Mouse (Mus musculus) kidney, adult 2 months (tissue): ENCODE results near the gene Tex46. TPM values are rescaled to one million over a fixed set of nuclear protein-coding genes. Genes with fewer than 3 reads are reported as not detected.

ENCODE experiments used
- DNase-seq: peaks from one replicate; pipeline ENCODE4 v3.0.0; 2021
- H3K27ac ChIP-seq: fragments of 200-500 bp; 2 replicates; pipeline ENCODE4 v1.5.1; 2012; ENCODE audit warnings: low read depth, low read length, control low read depth, inconsistent platforms; ENCODE audit not compliant: insufficient read depth
- H3K27me3 ChIP-seq: fragments of 200-500 bp; replicated peaks from 2 replicates; pipeline ENCODE4 v1.6.1; 2012; ENCODE audit warnings: mild to moderate bottlenecking, moderate library complexity, low read length, inconsistent platforms; ENCODE audit not compliant: control insufficient read depth, insufficient read depth
- H3K36me3 ChIP-seq: fragments of 200-500 bp; 2 replicates; pipeline ENCODE4 v1.6.1; 2012; ENCODE audit warnings: mild to moderate bottlenecking, moderate library complexity, low read length, inconsistent platforms; ENCODE audit not compliant: control insufficient read depth, insufficient read depth
- H3K4me1 ChIP-seq: fragments of 200-500 bp; 2 replicates; pipeline ENCODE4 v1.6.1; 2011; ENCODE audit warnings: low read length; ENCODE audit not compliant: control insufficient read depth, insufficient read depth
- H3K4me3 ChIP-seq: fragments of 200-500 bp; 2 replicates; pipeline ENCODE4 v1.5.1; 2011; ENCODE audit warnings: mild to moderate bottlenecking, low read depth, low read length, control low read depth; ENCODE audit not compliant: insufficient read depth
- CTCF ChIP-seq: fragments of 200-500 bp; conservative IDR thresholded peaks from 2 replicates; pipeline ENCODE4 v1.5.1; 2011; ENCODE audit warnings: low read depth, mild to moderate bottlenecking, control low read depth, low read length, moderate library complexity, mixed read lengths; ENCODE audit not compliant: insufficient read depth, insufficient read length
- POLR2A ChIP-seq: fragments of 200-500 bp; IDR thresholded peaks from one replicate; pipeline ENCODE4 v1.6.1; 2011; ENCODE audit warnings: low read depth, low read length, control low read depth
- WGBS: fragments of 180-500 bp; shearing (Covaris S2); methylation state at CpG from one replicate; pipeline ENCODE4 v1.1.7; 2018; 5-methylcytosine and 5-hydroxymethylcytosine counted together
- polyA plus RNA-seq: library from polyadenylated mRNA; depleted of rRNA; stranded (reverse); fragments of >200 nt; gene quantifications from 2 replicates; pipeline ENCODE4 v1.2.3, GENCODE M21; 2012; rRNA removed

The Tex46 gene
- polyA plus RNA-seq, result not detected in 2 replicates

DNA sequence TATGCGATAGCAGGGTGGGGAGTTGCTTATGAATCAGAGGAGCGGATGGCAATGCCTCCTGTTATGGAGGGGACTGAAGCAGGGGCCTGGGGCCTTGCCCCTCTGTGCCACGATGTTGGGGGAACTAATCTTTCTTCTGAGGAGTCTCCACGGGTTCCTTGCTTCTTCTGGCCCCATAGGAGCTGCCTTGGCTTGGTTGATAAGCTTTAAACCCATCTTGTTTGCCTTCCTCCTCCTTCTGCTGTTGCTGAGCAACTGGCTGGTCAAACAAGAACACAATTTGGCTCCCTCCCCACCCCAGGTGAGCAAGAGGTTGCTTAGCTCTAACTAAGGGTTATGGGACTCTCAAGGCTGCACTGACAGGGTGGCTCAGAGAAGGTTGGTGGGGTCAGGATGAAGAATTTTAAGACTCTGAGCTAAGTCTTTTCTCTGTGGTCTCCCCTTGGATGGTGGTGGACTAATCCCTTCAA is at the start of gene Tex46:
Gene Tex46, plus strand, starts transcription at position 51 of the 470 bp plus-strand sequence.
- H3K4me3 ChIP-seq, result no peak within 1 kb of the TSS
- no peaks in the 10 kb centered on the region for H3K4me1 ChIP-seq
- TF ChIP-seq POLR2A, result no peak
- DNase-seq, result no peak
- H3K27ac ChIP-seq, result no peak within 1 kb of the TSS
- H3K27me3 ChIP-seq, result no peaks in the 10 kb centered on the region
- no peaks in the 10 kb centered on the region for H3K36me3 ChIP-seq
- 66% methylated on average over 4 of the region's 4 CpGs for WGBS

DNA sequence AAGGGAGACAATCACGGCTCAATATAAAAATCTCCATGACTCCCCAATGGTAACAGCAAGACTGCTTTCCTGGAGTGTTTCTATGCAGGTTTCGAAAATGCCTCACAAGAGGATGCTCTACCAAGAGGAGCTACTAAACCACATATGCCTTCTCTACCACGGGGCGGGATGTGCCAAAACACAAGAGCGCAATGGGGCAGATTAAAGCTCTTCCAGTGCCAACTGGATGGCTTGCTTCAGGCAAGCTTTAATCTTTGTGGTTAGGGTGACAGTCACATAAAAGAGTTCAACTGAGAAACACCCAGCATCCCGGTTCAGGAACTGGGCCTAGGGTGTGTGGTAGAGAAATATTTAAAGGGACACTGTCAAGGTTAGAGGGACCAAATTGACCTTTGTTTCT is 47.5 kb upstream of the Tex46 start:
- Histone ChIP-seq H3K27ac (no peak overlapping the region), H3K4me1 (no peaks in the 10 kb centered on the region), H3K4me3 (no peak overlapping the region), H3K36me3 (peaks cover 10% of the 10 kb centered on the region), H3K27me3 (no peaks in the 10 kb centered on the region)
- no peak for DNase-seq
- WGBS, result 80% methylated on average over 6 of the region's 6 CpGs
- no peak for TF ChIP-seq CTCF
- no peak for TF ChIP-seq POLR2A

DNA sequence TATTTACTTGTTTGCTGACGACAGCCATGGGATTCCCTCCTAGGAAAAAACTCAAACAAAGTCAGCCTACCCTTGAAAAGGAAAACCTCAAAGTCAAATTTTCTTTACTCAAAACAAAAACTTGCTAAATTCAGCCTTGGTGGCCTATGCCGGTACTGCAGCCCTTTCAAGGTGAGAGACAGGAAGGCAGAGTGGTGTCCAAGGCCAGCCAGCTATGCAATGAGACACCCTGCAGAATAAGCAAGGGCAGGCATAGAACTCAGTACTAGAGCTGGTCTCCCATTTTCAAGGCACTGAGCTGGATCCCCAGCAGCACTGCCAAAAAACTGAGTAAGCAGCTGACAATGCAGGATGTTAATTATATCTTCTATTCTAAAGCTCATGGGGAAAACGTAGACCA is 41.6 kb upstream of the Tex46 start:
- Histone ChIP-seq H3K27ac (no peak overlapping the region), H3K4me1 (no peaks in the 10 kb centered on the region), H3K4me3 (no peak overlapping the region), H3K27me3 (no peaks in the 10 kb centered on the region), H3K36me3 (no peaks in the 10 kb centered on the region; the same call in none of the 2 replicates)
- peak; percentile 17 for DNase-seq
- 69% methylated on average over 3 of the region's 3 CpGs for WGBS
- TF ChIP-seq POLR2A (no peak), CTCF (no peak)

DNA sequence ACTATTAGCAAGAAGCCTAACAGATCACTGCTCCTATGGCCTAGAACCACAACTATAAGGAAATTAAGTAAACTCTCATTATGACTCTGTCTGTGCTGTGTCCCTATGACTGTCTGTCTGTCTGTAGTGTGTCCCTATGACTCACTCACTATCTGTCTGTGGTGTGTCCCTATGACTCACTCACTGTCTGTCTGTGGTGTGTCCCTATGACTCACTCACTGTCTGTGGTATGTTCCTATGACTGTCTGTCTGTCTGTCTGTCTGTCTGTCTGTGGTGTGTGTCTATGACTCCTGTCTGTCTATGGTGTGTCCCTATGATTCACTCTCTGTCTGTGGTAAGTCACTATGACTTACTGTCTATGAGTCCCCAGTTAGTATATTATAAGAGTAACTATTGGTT is 40.2 kb upstream of the Tex46 start:
- no peak for DNase-seq
- Histone ChIP-seq H3K4me1 (no peaks in the 10 kb centered on the region), H3K27ac (no peak overlapping the region), H3K36me3 (no peaks in the 10 kb centered on the region; the same call in none of the 2 replicates), H3K27me3 (no peaks in the 10 kb centered on the region), H3K4me3 (no peak overlapping the region)
- TF ChIP-seq CTCF (no peak), POLR2A (no peak)

DNA sequence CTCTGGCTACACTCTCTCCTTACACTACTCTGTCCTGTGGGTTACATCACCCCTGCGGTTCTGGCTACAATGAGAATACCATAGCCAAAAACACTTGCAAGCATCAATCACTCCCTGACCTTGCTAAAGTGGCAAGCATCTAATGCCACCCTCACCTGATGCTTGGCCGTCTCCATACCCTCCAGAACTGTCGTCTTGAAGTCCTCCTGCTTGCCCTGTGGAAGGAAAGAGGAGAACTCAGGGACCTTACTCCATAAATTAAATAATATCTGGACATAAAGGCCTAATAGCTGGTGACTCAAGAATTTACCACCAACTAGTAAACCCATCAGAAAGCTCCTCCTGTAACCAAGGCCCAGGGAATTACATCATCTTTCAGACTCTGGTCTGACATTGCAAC is 28.4 kb upstream of the Tex46 start:
- 79% methylated on average over 3 of the region's 3 CpGs for WGBS
- Histone ChIP-seq H3K27ac (no peak overlapping the region), H3K36me3 (no peaks in the 10 kb centered on the region), H3K27me3 (no peaks in the 10 kb centered on the region), H3K4me1 (no peaks in the 10 kb centered on the region), H3K4me3 (no peak overlapping the region)
- no peak for DNase-seq
- no peak for TF ChIP-seq CTCF
- no peak for TF ChIP-seq POLR2A

DNA sequence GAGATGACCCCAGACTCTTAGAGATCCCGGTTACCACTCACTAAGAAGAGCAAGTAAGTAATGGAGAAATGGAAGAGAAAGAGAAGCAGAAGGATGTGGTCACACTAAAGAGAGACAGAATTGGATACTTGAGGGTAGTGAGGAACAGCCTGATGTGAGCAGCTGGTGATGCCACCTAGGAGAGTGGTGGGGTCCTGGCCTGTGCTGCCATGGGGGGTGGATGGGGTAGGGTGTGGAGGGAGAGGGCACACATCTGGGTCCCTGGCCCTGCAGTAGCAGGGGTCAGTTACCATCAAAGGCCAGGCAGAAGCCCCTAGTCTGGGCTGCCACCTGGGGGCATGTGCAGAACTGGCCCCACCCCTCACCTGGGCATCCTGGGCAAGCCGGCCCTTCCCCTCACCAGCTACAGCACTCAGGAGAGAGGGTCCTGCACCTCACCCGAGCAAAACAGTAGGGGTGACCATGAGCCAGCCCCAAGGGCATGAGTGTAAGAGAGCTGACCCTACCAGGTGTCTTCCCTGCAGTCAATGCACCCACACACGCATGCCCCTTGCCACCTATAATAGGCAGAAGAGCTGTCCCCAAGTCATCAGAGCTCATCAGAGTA is 22.9 kb upstream of the Tex46 start:
- no peaks in the 10 kb centered on the region for H3K27me3 ChIP-seq
- H3K4me1 ChIP-seq, result no peaks in the 10 kb centered on the region
- H3K4me3 ChIP-seq, result no peak overlapping the region
- 84% methylated on average over 4 of the region's 4 CpGs for WGBS
- no peak for DNase-seq
- TF ChIP-seq POLR2A (no peak), CTCF (no peak)
- no peak overlapping the region for H3K27ac ChIP-seq
- H3K36me3 ChIP-seq, result no peaks in the 10 kb centered on the region; the same call in 1 of the 2 replicates

DNA sequence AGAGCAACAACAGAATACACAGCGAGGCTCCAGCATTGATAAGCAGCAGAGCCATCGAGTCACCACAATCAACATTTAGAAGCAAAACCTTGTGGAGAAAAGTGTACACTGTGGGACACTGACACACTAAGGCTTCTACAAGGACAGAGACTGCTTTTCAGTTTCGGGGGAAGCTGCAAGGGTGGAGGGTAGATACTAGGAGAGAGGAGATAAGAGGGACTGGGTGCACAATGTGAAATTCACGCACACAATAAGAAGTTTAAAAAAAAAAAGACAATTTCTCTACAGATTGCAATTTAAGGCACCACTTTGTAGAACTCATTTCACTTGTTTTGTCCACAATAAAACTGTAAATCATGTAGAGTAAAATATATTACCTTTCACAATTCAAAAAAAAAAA is 22.2 kb upstream of the Tex46 start:
- H3K4me3 ChIP-seq, result no peak overlapping the region
- H3K4me1 ChIP-seq, result no peaks in the 10 kb centered on the region
- DNase-seq, result no peak
- H3K27ac ChIP-seq, result no peak overlapping the region
- no peaks in the 10 kb centered on the region; the same call in 1 of the 2 replicates for H3K36me3 ChIP-seq
- no peak for TF ChIP-seq POLR2A
- no peak for TF ChIP-seq CTCF
- 91% methylated on average over 4 of the region's 4 CpGs for WGBS
- no peaks in the 10 kb centered on the region for H3K27me3 ChIP-seq

DNA sequence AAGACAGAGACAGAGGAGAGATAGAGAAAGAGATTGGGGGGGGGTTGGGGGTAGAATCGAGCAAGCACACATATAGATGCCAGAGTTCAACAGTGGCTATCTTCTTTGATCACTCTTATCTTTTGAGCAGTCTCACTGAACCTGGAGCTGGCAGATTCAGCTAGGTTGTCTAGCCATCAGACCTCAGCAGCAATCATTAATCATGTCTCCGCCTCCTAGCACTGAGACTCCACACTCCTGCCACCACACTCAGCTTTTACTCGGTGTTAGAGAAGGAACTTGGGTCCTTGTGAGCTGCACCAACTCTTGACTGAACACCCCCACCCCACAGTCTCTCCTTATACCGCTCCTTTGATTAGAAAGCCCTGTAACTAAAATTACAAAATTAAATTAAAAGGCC is 18.1 kb upstream of the Tex46 start:
- H3K27me3 ChIP-seq, result no peaks in the 10 kb centered on the region
- peaks cover 6% of the 10 kb centered on the region; the same call in 1 of the 2 replicates for H3K4me1 ChIP-seq
- no peak overlapping the region for H3K27ac ChIP-seq
- H3K36me3 ChIP-seq, result no peaks in the 10 kb centered on the region; the same call in 1 of the 2 replicates
- no peak overlapping the region for H3K4me3 ChIP-seq
- TF ChIP-seq CTCF, result no peak
- TF ChIP-seq POLR2A, result no peak
- WGBS, result 43% methylated on average over 4 of the region's 4 CpGs
- DNase-seq, result peak; percentile 25
